Mouse (Mus musculus): ENCODE measurements around the gene Gm43738.

DNA sequence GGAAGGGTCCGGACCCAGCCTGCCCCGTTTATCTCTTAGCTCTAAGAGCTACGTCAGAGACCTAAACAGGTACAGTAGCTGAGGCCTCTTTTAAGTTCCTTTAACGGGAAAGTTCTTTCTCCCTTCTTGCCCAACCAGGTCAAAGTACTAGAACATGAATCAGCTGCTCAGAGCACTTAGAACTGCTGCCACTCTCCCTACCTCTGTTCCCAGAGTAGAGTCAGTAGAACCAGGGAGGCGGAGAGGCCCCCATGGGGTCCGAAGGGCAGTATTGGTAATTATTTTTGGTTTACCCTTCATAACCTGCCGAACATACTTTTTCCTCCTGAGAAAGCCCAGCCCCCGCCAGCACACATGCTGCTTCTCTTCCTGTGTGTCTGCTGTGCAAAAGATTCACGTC lies 23.5 kb downstream of the Gm43738 start:
- TF ChIP-seq POLR2A (IDR thresholded peaks at IDR 0.05; ENCODE audit: control insufficient read depth, low read depth, low read length) = no peak
- no peak for TF ChIP-seq CTCF (IDR thresholded peaks at IDR 0.05; ENCODE audit: control insufficient read depth, insufficient read depth, insufficient replicate concordance, low read depth, low read length)
